Mouse (Mus musculus): Measurements from ENCODE around the gene Sik1.

DNA sequence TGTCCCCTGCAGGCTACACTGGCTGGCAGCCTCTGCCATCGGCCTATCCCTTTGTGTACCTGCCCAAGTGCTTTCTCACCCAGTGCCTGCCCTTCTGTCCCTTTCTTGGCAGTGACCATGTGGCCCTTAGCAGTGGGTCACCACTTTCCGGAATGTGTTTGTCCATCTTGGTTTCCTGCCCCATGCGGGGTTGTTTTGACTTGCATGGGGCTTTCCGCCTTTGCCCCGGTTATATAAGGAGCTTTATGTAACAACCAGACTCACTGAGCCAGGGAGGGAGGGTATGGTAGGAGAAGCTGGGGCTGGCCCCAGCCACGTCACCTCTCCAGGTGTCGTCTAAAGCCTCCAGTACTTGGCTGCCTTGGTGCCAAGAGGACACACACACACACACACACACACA is 48.4 kb upstream of the Sik1 start:
- TF ChIP-seq POLR2A (IDR thresholded peaks at IDR 0.05; ENCODE audit: borderline replicate concordance, extremely low read depth, insufficient read depth, insufficient read length, poor library complexity, severe bottlenecking) (no peak), CTCF (IDR thresholded peaks at IDR 0.05; ENCODE audit: borderline replicate concordance, extremely low read depth, insufficient read depth, insufficient read length) (no peak)
